Mouse (Mus musculus): ENCODE measurements around the gene Fbxl13.

The Fbxl13 gene

DNA sequence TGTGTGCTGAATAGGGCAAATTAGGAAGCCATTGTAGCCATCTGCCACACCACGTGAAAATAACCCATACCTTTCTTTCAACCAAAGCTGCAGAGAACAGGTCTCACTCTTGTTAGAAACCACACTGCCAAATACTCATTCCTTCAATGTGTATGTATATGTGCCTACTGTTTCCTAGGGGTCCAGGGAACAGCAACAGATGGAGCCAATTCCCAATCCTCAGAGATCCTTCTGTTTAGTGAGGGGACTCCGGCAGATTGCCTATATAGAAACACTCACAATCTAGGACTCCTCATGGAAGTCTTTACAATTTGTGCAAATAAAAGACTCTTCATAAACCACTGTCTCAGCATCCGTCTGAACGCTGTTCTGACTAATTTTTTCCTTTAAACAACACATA is 127.2 kb downstream of the Fbxl13 start:
- no peak for DNase-seq

DNA sequence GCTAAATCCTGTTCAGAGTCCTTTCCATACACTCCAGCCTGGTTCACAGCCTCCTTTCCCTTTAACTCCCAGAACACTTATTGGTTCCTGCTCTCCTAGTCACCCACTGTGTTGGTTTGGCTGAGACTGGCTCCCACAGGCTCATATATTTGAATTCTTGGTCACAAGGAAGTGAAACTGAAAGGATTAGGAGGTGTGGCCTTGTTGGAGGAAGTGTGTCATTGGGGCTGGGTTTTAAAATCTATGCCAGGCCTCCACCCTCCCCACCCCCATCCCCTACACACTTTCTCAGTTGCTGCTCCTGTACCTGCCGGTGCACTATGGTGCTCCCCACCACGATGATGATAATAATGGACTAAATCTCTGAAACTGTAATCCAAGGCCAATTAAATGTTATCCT is 127.9 kb downstream of the Fbxl13 start:
- DNase-seq, result no peak

DNA sequence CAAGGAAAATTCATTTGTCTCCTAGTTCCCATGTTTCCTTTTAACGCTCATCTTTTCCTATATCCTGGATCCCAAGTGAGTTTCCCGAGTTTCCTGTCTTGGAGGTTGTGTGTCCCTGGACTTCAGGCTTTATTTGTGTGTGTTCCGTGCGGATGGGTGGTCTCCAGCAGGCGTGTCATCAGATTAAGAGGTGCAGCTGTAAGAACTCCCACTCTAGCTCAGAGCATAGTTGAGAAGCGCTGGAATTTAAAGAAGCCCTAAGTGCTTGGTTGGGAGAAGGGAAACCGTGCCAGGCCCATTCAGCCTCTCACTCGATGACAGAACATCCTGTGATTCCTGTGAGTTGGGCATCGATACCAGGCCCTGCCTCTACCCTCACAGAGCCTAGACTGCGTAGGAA is 132.1 kb downstream of the Fbxl13 start:
- DNase-seq, result no peak

DNA sequence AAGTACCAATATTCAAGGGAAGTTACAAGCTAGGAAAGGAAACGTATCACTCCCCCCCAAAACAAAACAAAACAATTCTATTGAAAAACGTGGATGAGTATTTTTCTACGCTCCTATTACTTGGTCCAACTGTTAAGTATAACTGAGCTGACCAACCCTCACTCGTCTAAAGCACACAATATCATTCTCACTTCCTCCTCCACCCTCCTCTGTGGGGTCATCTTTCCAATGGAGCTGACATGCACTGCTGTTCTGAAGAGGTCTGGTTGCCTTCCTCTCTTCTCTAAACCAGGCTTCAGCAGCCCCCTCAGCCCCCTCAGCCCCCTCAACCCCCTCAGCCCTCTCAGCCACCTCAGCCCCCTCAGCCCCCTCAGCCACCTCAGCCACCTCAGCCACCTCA is 135.6 kb downstream of the Fbxl13 start:
- no peak for DNase-seq

DNA sequence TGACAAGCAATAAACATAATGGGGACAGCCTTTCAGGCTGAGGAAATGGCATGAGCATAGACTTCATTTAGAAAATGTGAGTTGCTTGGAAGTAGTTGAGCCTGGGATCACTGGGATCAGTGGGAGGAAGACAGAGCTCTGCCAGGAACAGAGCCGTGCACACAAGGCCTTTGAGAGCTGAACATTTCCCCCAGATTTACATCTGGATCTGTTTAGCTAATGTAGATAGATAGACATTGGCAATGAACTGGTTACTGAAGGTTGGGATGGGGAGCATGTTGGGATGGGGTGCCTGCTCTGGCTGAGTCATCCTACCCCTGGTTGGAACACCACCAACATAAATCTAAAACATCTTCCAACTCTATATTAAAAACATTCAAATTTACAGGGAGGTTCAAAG is 138.5 kb downstream of the Fbxl13 start:
- DNase-seq, result no peak

DNA sequence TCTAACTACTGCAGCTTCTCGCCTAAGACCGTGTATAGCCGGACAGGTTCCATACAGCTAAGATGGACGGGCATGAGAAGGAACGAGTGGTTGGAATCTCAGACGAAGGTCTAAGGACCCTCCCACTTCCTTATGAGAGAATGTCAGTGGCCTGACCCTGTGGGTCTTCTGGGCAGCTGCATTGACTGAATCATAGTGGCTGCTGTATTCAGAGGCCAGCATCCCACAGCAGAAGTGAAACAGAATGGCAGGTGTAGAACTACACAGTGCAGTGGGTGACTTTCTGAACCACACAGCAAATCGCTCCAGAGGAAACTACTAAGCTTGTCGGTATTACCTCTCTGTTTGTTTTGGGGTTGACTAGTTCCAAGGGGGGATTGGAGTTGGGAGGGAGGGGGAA is 140.3 kb downstream of the Fbxl13 start:
- DNase-seq, result no peak

DNA sequence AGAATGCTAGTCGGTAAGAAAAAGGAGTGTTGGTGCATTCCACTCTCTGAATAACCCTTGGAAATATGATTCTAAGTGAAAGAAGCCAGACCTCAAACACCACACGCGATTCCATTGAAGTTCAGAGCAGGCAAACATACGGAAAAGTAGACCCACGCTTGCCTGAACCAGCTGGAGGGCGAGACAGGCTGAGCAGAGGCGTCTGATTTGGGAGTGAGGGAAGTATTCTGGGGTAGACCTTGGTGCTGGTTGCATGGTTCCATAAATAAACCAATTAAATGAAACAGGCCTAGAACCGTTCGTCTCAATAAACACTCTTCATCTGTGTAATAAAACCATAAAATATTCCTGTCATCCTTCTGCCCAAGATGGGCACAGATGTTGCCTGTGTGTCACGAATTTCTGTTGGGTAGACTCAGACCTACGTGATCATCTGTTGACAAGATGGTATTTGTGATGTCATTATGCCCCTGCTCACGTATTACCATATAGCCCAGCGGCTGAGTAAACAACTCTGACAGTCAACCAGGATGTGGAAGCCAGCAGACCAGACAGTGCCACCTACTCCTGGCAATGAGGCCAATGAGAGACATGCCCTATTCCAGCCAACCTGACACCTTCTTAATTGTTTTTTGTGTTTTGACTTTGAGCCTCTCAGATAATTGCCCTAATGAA is 142.4 kb downstream of the Fbxl13 start:
- DNase-seq, result peak; percentile 54

DNA sequence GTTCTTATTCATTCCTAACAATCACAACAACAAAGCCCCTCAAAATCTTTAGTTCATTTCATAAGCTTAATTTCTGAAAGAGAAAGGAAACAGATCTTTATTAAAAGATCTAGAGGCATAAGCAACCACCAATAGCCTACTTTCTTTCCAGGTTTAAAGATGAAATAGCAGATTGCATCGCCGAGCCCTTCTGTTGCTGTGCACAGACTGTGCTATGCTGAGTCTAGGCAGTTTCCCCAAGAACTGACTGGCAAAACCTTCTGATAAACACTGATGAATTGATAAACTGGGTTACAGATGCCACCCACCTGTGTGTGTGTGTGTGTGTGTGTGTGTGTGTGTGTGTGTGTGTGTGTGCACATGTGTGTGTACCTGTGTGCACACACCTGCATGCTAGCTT is 144.5 kb downstream of the Fbxl13 start:
- DNase-seq, result no peak

DNA sequence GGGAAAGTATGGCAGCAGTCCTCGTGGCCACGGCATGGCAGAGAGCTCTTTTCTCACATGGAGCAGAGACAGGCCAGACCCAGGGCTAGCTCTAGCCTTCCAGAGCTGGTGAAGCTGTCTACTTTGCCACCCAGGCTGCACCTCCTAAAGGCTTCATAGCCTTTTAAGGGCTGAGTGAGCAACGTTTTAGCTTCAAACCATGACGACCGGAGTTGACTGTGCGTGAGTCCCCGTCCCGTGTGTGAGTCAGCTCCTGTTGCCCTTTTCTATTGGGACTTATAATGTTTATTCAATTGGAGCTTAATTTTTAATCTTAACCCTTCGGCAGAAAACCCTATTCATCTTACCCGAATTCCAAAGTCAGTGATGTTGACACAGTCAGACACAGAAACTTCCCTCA is 145.3 kb downstream of the Fbxl13 start:
- no peak for DNase-seq

DNA sequence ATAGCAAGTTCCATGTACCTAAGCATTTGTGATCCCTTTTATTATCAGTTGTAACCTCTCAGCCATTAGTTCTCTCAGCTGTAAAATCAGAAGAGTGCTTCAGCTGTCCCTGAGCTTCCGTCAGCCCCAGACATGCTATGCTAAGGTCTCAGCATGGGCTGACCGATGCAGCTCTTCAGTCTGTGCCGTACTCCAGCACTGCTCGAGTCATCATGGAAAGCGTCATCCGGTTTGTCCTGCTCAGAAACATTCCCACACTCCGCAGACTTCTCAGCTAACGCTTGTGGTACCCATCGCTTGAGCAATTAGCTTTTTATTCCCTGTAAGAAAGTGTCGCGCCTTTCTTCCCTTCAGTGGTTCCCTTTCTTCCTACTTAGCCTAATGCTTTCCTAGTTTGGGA is 146.5 kb downstream of the Fbxl13 start:
- DNase-seq, result no peak

DNA sequence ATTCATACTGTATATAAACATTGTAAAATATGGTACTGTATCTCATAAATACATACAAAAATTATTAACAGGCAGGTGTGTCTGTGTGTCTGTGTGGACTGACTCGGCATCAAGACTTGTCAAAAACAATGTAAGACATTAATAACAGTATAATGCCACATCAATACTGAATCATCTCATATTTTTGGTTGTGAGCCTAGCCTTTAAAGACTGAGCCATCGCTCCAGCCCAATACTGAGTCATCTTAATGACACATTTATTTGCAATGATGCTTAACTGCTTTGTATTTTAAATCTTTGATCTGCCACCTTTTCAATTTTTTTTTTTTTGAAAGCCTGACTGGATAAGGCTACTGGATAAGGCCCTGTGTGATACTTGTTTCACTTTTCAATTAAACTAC is 146.9 kb downstream of the Fbxl13 start:
- no peak for DNase-seq

DNA sequence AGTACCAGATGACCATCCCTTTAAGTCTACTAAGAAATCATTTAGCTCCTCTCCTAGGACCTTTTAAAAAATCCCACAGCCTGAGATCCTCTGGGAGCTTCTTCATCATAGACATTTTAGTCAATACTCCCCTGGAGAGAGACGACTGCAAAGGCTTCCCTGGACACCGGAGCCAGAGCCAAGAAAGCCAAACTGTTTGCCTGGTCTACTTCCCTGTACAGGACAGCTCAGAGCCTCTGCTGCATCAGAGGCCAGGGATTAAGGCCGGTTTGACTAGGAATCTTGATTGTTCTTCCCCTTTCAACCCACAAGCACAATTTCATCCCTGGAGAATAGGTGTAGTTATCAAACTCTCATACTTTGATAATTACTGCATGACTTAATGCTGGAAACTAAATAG is 148.6 kb downstream of the Fbxl13 start:
- DNase-seq, result no peak

DNA sequence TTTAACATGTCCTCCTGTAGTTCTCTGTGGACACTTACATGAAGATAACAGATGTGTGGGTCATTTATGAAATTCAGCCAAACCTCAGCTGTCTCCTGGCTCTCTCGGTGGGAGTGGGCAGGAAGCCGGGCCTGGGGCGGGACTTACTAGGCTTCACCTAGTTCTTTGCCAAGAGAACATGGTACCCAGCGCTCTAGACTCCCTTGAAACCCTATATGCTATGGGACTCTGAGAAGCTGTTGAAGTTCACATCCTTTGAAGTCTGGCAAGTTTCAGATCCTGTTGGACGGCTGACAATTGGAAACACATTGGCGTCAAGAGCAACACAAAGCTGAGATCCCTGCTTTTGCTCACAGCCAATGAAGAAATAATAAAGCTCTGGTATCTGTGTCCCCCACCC is 149.1 kb downstream of the Fbxl13 start:
- no peak for DNase-seq

DNA sequence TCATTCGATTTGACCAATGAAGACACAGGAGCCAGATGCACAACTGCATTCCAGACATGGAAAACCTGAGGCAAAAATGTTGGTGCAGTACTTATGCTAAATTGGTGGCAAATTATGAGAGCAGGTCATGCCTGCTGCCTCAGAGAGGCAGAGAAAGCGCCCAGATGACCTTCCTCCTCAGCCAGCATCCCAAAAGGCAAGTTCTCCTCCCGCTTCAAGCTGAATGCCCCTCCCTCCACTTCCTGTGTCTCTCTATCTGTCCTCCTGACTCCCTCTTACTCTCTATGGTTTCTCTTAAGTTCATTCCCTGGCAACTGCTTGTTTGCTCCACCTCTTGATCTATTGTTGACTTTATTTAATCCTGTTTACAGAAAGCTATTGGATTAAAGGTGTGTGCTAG is 150.7 kb downstream of the Fbxl13 start:
- no peak for DNase-seq

DNA sequence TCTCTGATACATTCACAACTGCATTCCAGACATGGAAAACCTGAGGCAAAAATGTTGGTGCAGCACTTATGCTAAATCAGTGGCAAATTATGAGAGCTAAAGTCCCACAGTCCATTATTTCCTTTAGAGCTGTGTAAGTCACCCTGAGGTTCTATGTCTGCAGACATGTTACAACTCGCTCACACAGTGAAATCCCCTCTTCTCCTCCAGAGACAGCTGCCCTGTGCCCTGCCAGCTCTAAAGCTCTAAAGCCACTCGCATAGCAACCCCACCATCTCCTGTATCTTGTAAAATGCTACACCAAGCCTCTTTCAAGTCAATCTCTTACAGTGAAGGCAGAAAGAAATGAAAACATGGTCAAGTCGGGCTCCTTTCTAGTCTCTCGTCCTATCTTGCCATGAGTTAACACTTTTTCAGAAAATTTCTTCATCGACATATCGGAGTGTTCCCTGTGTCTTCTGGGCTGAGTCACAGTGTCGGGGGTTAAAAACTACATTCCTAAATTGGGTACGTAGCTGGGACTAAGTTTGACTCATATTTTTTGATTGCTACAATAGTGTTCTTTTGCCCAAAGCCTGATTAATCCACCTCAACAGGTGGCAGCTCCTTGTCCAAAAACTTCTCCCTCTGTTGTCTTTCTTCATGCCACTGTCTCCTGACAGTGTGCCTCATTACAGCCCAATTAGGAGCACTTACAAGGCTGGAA is 152.0 kb downstream of the Fbxl13 start:
- DNase-seq, result no peak

DNA sequence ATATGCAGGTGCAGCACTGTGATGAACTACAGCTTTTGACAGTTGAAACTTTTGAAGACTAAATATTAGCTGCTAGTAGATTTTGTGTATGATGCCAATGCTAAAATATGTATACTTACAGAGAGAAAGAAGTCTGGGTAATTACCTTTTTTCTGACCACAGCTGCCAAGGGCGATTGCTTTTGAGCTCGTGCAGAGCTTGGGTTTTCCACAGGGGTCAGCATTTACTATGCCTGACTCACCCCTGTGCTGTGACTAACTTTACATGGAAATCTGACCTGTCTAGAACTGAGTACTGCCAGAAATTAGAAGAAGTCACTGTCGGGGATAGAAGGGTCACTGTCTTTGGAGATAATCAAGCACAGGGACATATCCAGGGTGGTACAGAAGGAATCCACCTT is 153.2 kb downstream of the Fbxl13 start:
- DNase-seq, result no peak

DNA sequence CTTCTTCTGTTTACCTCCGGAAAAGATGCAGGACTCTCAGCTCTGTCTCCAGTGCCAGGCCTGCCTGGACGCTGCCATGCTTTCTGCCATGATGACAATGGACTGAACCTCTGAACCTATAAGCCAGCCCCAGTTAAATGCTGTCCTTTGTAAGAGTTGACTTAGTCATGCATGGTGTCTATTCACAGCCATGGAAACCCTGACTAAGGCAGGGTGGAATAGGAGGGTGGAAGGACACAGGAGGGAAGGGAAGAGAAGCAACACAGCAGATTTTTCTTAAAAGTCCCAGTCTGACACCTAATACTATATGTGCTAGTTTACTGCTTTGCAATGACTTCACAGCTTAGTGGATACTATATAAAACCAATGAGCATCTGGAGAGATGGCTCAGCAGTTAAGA is 154.0 kb downstream of the Fbxl13 start:
- no peak for DNase-seq

DNA sequence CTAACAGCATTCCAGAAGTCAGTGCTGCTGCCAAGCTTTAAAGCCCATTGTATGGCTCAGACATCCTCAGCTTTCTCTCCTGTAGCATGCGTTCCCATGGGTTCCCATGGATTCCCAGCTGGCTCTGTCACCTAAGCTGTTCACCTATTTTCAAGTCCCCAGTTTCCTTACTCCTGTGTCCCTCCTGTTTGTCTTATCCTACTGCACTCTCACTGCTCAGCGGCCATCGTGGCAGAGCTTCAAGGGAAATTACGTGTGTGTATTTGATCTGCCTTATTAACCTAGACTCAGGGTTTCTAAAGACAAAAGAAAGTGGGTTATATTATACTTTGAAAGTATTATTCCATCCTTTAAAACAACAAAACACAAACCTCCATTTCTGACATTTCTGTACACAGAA is 156.3 kb downstream of the Fbxl13 start:
- no peak for DNase-seq

DNA sequence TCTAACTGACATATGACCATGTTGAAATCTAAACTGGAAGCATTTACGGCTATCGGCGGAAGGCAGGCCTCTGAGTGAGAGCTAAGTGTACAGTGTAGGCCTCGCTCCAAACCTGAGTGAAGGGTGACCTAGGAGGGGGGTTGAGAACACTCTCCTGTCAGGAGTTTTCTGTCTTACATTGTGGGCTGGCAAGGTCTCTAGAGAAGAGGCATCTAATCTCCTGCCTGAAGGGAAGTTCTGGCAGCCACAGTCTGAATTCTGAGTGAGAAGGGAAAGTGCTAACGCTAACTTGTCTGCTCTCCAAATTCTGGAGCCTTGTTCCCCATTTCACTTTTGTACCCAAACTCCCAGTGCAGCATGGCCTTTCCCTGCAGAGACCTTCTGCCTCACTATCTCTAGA is 156.9 kb downstream of the Fbxl13 start:
- DNase-seq, result no peak

DNA sequence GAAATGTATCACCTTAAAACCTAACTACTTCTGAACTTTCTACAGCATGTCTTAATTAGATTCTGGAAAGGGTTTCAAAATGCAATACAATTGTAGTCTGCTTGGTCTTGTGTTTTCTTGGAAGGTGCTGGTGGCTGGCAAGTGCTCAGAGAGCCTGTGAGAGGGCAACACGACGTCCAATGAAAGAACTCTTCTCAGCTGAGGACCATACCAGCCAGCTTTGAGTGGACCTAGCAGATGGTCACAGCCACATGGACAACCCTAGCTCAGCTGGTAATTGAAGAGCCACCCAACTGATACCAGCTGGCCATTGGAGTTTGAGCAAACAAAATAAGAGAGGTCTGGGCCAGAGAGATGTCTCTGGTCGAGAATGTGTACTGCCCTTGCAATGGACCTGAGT is 157.7 kb downstream of the Fbxl13 start:
- no peak for DNase-seq

DNA sequence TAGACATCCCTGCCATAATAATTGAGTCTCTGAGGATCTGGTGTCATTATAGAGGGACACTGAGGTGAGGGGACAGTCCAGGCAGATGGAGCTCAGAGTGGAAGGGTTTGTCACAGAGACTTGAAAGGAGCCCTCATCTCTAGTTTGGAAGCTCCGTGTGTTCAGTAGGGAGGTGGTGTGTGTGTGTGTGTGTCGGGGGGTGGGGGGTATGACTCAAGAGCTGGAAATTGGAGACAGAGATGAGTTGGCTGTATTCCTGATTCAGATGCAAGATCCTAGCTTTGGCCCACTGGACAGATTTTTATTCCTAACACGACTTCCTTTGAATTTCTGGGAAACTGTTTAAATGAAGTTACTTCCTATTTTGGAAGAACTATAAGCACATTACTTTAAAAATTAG is 158.1 kb downstream of the Fbxl13 start:
- no peak for DNase-seq

DNA sequence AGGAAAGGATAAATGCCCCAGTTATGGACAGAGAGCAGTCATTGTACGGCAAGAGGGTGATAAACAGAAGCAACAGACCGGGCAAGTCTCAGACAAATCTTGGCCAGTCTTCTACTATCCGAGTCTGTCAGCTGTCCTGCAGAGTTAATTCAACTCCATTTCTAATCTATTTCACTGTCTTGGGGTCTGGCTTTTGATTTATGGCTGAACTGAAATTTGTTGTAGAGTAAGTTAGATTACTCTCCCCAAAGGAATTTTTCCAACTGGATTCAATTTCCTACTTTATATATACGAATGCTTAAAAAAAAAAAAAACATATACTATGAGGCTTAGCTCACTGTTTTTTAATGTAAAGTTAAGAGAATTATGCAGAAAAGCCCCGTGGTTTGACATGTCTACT is 158.6 kb downstream of the Fbxl13 start:
- DNase-seq, result no peak

DNA sequence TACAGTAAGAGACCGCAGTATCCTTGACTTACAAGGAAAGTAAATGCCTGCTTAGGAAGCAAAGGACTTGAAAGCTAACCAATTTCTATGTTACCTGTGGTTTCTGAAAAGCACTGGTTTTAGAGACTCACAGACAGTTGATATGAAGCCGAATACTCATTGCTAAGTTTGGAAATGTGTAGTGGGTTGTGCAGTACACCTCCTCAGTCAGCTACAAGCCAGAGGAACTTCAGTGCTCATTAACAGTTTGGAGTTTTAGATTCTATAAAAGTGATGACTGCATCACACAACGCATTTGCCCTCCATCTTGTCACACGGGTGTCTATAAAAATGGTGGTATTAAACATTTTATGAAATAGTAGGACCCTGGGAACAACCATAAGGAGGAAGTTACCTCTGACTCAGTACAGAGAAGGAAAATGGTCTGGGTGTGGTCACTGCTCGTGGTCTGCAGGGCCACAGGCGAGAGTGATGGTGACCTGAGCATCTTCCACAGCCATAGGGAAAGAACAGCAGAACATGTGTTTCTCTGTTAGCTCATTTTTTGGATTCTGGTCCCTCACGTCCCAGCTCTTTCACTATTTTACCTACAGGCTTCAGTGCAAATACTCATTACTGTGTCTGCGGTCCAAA is 160.1 kb downstream of the Fbxl13 start:
- no peak for DNase-seq

DNA sequence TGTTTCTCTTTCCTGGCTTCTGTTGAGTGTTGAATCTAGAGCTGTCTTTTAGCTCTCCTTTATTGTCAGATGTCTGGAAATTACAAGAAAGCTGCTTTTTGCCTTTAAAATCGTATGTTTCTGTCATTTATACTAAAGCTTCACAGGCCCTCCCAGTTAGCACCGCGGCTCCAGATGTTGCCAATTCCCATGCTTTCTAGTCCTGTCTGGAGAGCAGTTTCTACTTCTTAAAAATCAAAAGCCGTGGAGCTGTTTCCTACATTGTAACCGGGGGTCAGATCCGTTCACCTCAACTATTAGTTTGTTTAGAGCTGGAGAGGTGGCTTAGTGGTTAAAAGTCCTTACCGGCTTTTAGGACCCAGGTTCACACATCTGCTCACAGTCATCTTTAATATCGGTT is 162.2 kb downstream of the Fbxl13 start:
- no peak for DNase-seq
